Mouse (Mus musculus) heart, postnatal 14 days (tissue): ENCODE measurements around the gene Igf2. TPM values are rescaled to one million over a fixed set of nuclear protein-coding genes. Genes with fewer than 3 reads are reported as not detected.
A peak's percentile ranks its signal among the peaks of the same experiment; 100 is the strongest.

Experiments
- DNase-seq, 2 experiments: peaks; one replicate each; pipeline ENCODE4 v3.0.0; 2021 to 2022
- intact Hi-C: fragments of 180-260 bp; cut with DNase I; formaldehyde crosslinking; loops from one replicate; pipeline ENCODE4 v1.15.1; 2025
- total RNA-seq, 2 experiments: library from RNA; stranded (reverse); gene quantifications; 2 replicates each; pipeline ENCODE4 v1.2.3; 2021

Igf2 gene
- total RNA-seq, 2 experiments from 2014 or later = 349 to 384 TPM

DNA sequence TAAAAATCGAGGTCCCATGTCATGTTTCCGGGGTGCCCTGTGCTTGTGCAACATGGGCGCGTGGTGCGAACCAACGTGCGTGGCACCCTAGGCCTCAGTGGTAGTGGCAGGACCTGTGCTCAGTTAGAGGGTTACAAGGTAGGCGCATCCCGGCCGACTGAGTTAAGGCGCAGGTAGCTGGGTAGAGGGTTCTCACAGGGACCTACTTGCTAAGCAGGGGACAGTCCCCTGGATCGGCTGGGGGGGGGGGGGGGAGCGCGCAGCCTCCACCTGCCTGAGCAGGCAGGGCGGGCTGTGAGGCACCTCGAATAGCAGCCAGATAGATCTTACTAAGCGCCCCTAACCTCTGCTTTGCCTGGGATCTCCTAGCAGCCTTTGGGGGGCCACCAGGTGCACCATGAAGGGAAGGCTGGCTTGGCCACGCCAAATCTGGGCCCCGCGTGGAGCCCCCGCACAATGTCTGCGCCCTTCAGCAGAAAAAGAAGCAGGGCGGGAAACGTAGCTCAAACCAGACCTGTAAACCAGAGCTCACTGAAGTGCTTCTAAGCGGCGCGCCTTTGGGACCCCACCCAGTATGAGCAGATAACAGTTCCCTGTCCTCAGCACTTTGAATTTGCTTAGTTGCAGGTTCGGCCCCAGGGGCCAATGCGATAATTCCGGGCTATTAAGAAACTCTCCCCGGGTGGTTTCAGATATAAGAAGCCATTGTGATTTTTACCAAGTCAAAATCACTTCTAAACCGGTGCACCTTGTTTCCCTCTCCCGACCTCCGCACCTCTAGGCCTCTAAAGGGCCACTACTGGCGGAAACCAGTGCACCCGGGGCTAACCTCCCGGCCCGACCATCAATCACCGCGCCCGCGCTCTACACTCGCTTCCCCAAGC is 6.6 kb downstream of the Igf2 start:
- DNase-seq = no peak
- intact Hi-C loops = no loop called here

DNA sequence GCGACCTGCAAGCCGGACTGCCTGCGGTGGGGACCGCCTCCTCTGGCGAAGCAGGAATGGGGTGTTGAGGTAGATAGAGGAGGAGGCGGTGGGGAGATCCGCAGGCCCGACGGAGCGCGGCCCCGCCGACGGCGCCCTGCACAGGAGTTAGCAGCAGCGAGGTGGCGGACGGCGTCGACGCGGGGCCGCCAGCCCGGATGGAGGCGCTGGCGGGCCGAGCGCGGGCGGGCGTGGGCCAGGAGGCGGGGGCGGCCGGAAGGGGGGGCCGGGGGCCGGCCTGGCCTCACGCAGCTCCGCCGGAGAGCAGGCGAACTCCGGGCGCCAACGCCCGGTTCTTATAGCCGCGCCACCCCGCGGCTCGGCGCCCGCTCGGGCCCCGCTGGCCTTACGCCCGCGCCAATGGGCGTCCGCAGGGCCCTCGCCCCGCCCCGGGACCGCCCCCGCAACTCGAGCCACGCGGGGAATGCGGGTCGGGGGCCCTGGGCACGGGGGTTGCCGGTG is 7.4 kb downstream of the Igf2 start:
- intact Hi-C loops = no loop called here
- DNase-seq = peak; percentile 57 to 66

DNA sequence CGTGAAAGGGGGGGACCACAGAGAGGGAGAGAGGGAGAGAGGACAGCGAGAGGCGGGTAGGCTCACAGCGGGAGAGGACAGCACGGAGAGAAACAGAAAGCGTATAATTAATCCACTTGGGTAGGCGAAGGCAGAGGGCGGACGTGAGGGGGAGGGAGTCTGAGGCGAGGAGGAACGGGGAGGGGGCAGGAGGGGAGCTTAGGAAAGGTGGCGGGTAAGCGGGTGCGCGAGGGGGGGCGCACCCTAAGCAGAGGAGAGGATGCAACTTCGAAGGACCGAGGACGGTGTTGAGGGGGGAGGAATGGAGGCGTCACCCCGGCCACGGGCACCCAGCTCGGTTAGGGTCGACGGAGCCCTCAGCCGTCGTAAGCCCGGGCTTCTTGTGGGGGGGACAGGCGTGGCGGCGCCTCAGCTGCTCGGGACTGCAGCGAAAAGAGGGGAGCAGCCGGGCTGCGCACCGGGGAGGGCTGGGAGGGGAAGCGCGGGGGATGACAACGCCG is 7.9 kb downstream of the Igf2 start:
- intact Hi-C loops = no loop called here
- peak in 1 of 2 experiments; percentile 13 for DNase-seq

DNA sequence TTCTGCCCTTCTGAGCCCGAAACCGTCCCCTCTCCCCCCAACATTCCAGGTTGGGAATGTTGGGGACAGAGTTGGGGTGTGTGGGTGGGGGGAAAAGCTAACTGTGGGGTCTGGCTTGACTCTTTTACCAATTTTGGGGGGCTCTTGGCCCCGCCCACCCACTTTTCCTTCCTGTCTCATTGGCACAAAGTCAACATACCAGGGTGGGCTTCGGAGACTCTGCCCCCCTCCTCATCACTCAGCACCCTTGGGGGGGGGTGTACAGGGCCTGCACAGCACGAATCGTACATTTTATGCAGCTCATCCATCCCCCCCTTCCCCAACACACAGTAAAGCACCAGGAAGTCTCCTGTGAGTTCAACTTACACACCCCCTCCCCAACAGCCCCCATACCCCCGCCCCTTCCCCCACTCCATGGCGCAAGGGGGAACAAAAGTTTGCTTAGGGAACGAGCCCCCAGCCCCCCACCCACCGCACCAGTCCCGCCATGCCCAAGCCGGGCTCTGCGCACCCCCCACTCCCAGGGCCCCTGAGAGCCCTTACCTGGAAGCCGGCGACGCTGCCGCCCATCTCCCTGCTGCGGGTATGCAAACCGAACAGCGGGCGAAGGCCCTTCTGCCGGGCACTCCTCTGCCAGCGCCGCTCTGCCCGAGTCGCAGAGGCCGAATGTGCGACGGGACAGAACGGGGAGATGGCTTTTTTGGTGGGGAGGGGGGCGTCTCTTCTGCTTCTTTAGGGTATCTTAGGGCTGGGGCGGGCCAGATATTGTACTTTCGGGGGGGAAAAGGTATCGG is 8.6 kb downstream of the Igf2 start:
- intact Hi-C loops = no loop called here
- no peak for DNase-seq

DNA sequence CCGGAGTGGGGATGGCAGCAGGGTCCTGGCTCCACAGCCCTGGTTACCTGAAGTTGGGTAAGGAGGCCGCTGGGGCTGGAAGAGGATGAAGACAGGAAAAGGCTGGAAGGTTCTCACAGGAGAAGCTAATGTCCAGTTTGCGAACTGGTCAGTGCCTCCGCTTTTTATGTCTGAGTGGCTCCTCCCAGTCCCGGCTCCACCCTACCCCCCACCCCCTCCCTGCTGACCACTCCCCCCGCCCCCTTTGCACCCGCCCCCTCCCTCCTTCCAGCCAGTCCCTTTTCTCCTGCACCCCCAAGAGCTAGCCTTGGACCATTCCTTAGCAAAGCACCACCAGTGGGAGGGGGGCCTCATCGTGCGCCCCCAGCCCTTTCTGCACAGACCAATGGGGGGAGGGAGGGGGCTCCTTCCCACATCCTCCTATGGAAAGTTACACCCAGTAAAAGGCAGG is 9.2 kb downstream of the Igf2 start:
- no peak for DNase-seq
- intact Hi-C loops = no loop called here

DNA sequence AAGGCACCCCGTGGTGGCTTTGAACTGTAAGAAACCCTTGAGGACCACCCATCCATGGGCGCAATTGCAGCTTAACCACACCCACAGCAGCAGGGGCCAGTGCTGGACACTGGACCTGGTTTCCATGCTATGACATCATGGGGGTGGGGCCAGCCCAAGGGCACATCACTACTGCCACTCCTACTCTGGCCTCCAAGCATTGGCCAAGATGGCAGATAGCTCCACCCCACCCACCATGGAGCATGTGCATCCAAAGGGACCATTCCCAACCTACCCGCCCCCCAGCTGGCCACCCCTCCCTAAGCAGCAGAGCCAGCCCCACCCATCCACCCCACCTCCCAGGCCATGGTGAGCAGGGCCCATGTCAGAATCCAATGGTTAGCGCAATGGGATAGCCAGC is 10.6 kb downstream of the Igf2 start:
- no peak for DNase-seq
- intact Hi-C loops = no loop called here

DNA sequence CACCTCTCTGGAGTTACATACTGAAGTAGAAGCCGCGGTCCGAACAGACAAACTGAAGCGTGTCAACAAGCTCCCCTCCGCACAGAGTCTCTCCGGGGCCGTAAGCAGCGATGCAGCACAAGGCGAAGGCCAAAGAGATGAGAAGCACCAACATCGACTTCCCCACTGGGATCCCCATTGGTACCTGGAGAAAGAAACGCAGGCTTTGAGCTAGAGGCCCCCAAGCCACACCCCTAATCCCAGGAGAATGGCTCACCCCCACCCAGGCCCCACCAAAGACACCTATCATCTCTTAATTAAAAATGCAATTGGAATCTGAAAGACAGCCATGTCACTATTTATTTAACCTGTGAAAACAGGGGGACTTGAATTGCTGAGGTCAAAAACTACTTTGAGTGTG is 11.0 kb downstream of the Igf2 start:
- DNase-seq = no peak
- intact Hi-C loops = no loop called here

DNA sequence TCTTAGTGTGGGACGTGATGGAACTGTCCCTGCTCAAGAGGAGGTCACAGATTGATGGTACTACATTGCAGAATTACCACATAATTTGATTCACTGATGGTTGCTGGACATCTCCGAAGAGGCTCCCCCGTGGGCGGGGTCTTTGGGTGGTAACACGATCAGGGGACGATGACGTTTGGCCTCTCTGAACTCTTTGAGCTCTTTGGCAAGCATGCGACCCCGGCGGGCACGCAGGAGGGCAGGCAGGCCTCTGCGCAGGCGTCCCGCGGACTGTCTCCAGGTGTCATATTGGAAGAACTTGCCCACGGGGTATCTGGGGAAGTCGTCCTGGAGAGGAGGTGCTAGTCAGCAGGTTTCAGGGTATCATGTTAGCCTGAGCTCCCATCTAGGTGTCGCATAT is 12.9 kb downstream of the Igf2 start:
- intact Hi-C loops = no loop called here
- no peak for DNase-seq

DNA sequence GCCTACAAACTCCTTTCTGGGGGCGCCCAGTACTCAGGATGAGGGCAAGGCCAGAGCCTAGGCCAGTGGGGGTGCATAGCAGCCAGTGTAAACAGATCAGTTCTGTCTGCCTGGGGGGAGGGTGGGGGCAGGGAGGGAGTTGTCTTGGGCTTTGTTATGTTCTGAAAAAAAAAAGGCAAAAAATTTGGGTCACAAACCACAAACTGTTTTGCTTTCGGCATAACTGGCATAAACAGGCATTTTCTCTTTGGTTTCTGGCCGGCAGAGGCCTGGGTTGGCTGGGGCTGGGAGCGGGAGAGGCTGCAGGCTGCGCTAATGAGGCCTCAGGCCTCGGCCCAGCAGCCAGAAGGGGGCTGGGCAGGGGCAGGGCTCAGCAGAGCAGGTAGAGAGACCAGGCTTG is 19.9 kb downstream of the Igf2 start:
- DNase-seq = no peak
- intact Hi-C loops = no loop called here

DNA sequence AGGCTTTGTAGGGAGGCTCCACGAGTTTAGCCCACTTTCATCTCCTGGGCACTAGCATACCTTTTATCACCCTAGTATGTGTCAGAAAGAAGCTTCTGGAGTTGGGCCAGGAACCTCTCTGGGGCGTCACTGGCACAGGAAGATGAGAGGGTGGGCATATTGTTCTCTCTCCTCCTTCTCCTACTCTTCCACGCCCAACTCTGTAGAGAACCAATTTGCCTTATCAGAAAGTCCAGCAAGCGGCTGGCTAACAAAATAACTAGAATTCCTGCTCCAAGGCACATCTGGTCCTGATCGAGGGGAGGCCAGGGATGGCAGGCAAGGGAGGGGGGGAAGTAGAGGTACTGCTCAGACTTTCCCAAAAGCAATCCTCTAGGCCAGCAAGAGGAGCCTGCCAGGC is 21.6 kb downstream of the Igf2 start:
- no peak for DNase-seq
- intact Hi-C loops = no loop called here

DNA sequence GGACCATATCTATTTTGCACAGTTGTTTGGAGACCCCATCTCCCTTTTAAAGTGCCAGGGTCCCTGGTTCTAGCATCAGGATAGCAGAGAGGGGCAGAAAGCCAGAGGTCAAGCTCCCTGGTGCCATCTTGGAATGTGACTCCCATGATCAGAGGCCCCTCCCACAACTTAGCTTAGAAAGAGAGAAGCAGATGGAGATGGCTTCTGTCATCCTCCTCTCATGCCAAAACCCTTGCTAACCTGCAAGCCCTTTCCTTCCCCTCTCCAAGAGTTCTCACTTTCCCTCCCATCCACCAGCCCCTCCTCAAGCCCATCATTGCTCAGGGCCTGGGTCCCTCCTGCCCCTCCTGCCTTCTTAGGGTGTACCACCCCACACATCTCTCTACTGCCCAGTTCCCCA is 30.4 kb downstream of the Igf2 start:
- intact Hi-C loops = no loop called here
- DNase-seq = no peak

DNA sequence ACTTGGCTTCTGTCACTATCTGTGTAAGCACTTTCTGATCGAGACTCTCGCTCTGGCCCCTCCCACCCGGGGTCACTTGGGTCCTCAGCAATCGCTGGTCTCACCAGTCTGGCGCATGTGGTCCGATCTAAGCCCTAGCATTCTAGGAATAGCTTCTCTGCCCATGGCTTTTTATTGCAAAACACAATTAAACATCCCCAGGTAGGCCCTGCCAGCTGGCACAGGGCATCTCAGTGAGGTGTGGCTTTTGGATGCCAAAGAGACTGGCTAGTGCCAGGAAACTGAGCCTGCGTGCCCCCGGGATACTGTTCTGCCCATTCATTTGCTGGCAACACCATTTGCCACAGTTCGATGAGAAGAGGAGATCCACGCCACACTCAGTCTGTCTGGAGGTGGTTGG is 35.9 kb downstream of the Igf2 start:
- intact Hi-C loops = no loop called here
- no peak for DNase-seq

DNA sequence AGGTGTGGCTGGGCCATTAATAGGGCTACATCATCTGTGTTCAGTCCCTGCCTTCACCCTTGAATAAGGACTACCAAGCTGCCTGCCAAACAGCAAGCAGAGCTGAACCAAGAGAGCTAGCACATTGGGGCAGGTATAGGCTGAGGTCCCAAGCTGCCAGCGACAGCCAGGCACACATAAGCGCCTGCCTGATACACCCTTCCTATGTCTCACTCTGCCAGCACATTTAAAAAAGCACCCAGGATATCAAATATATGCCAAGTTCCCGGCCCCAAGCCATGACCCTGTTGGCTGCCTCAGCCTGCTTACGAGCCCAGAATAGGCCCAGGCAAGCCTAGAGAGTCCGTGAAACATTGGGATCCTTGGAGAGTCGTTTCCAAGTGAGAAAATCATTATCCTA is 36.8 kb downstream of the Igf2 start:
- no peak for DNase-seq
- intact Hi-C loops = no loop called here

DNA sequence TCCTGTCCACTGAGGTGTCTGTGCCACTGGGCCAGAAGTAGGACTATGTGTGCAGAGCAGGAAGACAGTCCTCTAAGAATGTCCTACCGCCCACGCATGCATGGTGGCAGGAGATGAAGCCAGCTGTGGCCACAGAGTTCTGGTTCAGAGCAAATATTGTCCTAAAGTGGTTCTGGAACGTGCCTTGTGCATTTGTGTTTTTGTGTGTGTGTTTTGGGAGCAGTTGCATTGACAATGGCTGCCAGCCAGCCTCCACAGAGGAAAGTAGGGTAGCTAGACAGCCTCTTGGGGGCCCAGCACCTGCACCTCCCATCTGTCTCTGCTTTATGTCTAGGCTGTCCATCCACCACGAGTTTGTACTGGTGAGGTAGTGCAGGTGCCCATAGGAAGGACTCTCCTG is 44.4 kb downstream of the Igf2 start:
- no peak for DNase-seq
- intact Hi-C loops = no loop called here

DNA sequence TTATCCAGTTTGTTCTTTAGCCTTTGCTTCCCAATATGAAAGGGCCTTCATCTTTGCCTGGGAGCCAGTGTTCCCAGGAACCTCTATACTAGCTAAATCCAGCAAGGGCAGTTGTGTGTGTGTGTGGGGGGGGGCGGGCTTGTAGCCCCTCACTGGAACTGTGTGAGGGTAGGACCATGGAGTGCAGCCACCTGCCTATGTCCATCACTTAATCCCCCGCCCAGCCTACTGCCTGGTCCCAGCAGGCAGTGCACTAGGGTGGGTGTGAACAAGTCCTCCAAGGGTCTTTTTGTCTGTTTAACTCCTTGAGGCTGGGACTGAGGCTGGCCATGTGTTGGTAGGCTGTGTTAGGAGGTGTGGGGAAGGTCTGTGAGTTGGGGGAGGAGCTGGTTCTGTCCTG is 53.5 kb downstream of the Igf2 start:
- DNase-seq = no peak
- intact Hi-C loops = no loop called here

DNA sequence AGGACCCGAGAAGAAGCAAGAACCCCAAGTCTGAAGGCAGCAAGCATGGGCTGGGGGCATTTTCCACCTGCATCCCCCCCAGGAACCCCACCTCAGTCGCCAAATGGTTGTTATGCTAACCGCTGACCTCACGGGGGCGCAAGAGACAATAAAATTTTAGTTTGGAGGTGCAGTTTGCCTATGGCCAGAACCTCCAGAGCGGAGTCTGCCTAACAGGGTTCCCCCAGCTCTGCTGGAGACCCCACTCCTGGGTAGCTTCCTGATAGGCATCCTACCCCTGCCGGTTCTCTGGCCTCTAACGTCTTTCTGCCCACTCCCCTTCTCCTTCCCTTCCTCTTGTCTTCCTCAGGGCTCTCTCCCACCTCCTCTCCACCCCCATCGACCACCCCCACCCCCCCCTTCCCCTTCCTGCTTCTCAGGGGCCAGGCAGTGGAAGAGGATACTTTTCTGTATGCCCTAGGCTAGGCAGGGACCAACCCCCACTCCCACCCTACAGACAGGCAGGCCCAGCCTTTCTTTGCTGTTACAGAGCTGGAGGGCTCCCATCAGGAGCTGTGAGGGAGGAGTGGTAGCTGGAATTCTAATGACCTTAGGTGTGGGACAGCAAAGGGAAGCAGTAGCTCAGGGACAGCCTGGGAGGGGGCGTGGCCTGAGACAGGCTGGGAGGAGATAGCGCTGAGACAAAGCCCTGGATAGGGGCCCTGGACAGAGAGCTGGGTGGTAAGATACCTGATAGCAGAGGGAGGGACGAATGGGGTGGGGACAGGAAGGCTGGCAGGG is 55.8 kb downstream of the Igf2 start:
- peak; percentile 73 to 79 for DNase-seq
- intact Hi-C loops = loop anchor here (1.0 to 2.0 kb wide), 2 partner anchors 61 to 104 kb away; no protein-coding TSS in a partner anchor

DNA sequence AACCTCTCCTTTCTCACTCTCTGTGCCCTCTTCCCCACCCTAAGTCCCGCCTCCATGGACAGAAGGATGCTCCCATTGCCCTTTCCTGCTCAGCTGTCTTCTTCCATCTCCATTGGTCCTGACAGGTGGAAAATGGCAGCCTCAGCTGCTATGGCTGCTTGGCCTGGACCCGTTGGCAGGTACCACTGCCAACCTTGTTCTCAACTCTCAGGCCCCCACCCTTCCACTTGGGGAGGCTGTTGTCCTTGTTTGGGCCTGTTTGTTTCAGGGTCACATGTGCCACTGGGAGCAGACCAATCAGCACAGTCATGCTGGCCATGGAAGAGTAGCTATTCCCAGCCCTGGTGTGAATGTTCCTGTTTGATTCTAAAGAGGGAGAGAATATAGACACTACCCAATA is 65.7 kb downstream of the Igf2 start:
- DNase-seq = no peak
- intact Hi-C loops = no loop called here
